Mouse (Mus musculus) thymus, postnatal 0 days (tissue): ENCODE results near the gene Fam131a. TPM values are rescaled to one million over a fixed set of nuclear protein-coding genes. Genes with fewer than 3 reads are reported as not detected.
A peak's percentile ranks its signal among the peaks of the same experiment; 100 is the strongest.

Source experiments
- DNase-seq: peaks from one replicate; pipeline ENCODE4 v3.0.0-alpha.2; 2015; ENCODE audit warnings: low spot score
- polyA plus RNA-seq: library from polyadenylated mRNA; unstranded; fragments of >200 nt; fragmentation: Nextera tagmentation; extraction: Ambion mirVana; gene quantifications from 2 replicates; pipeline ENCODE4 v1.2.1, GENCODE M21; 2015

The Fam131a gene
- polyA plus RNA-seq, 1 experiment from 2014 or later: 2.3 TPM

DNA sequence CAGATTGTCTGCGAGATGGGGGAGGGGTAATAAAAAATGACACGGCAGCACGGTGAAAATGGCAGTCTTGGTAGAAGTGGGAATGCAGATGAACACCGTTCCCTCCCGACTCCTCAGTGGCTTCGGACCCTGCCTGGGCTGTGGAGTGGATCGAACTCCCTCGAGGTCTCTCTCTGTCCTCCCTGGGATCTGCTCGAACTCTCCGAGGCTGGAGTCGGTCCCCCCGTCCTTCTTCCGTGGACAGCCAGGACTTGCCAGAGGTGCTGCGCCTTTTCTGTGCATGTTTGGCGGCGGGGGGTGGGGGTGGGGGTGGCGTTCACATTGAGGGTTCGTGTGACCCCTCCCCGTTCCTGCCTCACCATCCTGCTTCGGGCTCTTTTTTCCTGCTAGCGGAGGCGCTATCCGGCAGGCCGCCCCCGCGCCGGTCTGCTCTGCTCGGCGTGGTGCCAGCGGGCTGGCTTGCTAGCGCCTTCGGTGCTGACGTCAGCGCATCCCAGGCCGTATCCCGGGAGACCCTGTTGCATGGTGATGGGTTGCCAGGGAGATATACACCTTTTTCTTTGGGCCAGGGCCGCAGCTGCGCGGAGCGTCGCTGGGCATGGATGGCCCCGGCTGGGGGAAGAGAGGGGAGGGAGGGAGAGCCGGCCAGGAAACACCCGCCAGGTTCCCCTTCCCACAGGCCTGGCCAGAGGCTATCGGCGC lies 2.7 kb downstream of the Fam131a start:
- no peak for DNase-seq

DNA sequence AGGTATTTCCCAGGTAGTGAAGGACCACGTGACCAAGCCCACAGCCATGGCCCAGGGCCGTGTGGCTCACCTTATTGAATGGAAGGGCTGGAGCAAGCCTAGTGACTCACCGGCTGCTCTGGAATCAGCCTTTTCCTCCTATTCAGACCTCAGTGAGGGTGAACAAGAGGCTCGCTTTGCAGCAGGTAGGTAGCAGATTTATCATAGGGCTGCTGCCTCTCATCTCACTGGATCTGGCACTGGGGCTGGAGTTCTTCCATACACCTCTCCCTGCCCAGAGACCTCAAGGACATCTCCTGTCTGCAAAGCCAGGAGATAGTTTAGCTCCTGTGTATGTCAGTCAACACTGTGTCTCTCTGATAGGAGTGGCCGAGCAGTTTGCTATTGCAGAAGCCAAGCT lies 6.2 kb downstream of the Fam131a start:
- DNase-seq: no peak

DNA sequence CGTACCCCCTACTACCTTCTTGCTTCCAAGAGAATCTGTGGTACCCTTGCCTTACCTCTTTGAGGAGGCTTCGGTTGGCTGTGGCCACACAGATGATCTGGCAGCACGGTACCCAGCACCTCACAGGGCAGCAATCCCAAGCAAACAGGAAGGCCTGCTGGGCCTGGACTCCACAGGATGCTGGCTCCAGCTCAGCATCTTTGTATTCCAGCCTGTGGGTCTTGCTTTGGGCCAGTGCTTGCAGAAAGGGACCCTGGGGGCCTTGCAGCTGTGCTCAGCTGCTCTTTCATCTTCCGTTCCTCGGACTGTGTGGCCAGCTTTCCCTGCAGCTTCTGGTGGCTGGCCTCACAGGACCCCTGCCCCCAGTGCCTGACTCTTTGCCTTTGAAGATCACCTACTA lies 7.0 kb downstream of the Fam131a start:
- no peak for DNase-seq

DNA sequence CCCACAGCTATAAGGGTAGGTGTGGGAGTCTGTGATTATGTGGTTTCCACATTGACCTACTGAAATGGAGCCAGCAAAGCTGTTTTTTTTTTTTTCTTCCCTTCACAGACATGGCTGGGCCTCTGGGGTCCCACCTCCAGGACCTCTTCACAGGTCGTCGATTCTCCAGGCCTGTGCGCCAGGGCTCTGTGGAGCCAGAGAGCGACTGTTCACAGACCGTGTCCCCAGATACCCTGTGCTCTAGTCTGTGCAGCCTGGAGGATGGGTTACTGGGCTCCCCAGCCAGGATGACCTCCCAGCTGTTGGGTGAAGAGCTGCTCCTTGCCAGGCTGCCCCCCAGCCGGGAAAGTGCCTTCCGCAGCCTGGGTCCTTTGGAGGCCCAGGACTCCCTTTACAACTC lies 8.3 kb downstream of the Fam131a start:
- no peak for DNase-seq

DNA sequence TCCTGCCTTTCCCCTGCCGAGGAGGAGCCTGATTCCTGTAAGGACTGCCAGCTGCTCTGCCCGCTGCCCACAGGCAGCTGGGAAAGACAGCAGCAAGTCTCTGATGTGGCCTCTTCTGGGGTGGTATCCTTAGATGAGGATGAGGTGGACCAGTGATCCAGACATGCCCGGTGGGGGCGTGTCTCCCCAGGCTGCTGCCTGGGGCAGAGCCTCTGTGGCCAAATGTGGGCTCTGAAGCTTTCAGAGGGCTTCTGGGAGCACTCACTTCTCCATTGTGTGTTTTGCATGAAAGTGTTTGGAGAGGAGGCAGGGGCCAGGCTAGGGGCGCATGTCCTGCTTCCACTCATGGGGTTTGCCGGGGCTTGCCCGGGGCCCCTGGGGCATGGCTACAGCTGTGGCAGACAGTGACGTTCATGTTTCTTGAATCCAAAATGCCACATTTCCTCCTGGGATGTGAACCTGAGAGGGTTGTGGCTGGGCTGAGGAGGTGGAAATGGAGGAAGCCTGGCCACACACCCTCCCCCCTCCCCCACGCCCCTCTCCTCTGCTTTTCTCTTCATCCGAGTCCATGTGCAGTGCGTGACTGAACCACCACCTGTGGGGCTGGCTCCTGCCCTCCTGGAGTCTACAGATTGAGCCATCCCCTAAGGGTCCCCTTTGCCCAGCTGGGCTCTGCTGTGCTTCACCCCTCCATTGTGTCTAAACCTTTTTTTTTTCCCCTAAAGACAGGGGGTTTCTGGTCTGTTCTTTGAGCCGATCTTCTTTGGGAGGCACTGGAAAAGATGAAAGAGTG lies 8.9 kb downstream of the Fam131a start:
- no peak for DNase-seq

DNA sequence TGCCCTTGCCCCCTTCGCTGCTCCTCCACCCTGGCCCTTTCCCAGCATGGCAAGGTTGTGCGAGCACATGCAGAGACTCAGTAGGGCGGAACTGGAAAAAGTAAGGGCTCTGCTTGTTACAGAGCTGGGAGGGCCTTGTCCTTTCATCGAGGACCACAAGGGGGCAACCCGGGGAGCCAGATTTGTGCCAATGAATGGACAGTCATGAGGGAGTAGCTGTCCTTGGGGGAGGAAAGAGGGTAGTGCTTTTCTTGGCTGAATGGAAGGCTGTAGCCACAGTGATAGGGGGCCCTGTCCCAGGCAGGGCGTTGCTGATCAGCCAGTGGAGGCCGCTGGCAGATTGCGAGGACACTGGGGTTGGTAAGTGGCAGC lies 9.5 kb downstream of the Fam131a start:
- DNase-seq: peak; percentile 49

DNA sequence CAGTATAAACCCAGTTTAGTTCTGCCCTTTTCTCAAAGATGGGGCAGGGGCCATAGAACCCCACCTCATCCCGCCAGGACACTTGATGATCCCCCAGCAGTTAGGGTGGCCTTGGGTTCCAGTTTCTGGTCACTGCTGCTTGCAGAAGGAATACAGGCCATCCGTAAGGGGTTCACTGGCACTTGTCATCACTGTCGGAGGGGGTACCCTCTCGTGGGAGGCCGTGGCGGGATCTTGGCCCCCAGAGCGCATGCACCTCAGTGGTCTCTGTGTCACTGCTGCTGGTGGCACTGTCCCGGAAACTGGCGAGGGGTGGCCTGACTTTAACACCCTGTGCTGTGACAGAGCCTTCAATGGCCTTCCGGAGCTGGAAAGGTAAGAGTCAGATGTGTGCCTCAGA lies 10.0 kb downstream of the Fam131a start:
- no peak for DNase-seq

DNA sequence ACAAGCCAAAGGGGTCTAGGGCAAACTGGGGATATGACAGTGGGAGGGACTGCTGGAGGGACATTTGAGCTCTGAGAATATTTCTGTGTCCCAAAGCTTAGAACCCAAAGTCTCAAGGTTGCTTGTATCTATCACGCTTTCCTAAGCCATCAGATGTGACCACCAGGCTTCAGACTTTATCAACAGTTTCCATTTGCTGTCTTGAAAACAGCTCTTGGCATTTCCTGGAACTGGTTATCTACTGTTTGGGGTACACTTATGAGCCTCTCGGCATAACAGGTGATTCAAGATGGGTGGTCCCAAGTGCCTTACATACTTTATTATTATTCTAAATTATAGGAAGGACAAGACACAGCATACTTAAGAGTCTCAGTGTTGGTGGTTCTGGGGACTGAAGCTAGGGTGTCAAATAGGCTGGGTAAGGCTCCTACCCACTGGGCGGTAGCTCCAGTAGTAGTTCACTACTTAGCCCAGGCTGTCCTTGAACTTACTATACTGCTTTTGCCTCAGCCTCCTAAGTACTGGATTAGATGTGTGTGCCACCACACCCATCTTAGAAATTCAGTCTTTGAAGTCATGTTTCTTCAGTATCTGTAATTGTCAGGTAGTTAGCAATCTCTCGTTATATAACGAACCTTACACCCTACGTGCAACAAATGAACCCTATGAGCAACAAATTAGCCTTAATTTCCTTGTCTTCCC lies 10.8 kb downstream of the Fam131a start:
- DNase-seq: no peak

DNA sequence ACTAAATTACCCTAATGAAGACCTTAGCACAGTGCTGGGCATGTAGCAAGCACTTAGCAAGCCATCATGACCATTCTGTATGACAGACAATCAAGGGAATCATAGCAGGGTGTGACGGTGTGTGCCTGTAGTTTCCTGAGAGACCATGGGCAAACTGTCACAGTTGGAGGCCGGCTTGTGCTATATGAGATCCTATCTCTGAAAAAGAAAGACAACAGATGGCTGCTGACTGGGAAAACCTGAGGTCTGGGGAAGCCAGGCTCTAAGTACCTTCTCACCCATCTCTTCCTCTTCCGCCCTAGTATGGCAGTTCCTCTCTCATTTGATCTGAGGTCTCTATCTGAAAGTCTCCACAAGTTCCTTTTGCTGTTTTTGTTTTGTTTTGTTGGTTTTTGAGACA lies 12.7 kb downstream of the Fam131a start:
- DNase-seq: no peak

DNA sequence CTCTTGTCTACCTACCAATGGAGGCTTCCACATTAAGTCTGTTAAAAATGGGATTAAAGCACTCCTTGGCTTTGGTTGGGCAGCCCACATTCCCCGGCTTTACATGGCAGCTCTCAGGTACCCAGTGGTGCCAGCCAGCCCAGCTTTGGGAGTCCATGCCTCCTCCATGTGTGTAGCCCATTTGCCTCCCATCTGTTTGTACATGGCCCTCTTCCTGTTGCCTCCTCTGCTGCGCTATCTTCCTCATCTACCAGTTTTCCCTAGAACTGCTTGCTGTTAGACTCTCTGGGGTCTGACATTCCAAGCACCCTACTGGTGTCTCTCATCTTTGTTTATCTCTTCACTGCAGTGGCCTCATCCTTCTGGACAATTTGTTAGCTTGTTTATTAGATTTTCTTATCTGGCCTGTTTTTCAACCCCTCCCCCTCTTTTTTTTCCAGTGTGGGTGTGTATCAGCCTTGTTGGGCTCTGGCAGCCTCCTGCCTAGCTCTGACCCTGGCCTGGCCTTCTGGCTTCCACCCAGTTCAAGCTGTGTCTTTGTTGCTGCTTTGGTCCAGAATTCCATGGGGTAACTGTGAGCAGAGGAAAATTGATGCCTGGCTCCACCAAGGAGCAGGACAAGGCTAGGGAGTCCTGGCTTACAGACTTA lies 13.5 kb downstream of the Fam131a start:
- DNase-seq: no peak

DNA sequence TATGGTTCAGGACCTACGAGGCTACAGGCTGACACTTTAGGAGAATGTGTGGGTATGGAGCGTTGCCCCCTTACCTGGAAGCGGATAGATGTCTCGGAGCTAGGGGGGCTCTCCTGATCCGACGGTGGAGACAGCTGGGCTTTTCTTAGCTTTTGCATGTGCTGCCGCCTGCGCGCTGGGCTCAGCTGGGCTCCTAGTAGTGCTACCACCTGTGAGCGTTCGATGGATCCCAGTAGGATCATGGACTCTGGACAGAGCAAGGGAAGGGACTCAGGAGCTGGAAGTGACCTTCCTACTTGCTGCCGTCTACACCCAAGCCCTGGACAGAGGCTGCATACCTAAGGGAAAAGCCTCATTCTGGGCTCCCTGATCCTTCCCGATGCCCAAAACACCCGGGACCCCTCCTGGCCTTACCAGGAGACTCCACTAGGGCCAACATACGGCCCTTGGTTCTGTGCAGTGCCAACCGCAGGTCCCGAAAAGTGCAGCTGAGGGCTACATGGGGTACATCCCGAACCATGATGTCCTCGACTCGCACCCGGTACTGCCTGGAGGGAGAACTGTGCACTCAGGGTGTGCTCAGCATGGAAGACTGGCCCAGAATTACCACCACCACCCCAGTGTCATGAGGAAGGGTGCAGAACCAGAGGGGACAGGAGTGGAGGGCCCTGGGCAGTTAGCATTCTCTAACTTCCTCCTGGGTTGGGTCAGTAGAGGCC lies 15.3 kb downstream of the Fam131a start:
- no peak for DNase-seq

DNA sequence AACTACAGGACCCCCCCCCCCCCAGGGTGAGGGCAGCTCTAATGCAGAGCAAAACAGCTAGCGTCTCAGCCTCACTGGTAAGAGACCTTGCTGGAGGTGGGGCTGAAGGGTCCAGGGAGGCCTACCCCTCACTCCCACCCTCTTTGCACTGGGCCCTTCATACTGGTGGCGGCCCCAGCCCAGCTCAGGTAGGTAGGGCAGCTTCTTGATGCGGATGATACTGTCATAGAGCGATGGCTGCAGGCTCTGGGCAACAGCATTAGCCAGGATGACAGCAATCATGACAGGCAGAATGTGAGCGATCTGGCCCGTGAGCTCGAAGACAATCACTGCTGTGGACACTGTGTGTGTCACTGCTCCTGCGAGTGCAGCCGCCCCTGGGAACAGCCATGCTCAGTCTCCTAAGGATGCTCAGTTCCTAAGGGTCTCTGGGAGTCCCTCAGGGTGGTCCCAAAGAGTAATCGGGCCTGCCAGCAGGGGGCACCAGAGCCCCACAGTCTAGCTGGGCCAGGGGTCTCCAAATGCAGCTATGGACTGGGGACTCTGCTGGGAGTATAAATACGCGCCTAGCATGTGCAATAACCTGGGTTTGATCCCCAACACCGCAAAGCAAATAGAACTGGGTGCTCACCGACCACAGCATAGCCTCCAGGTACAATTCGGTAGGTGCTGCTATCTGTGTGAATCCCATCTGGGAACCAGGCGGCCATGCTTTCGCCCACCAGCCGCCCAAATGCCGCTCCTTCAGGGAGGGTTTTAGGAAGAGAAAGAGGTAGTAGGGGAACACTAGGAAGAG lies 16.1 kb downstream of the Fam131a start:
- peak; percentile 57 for DNase-seq

DNA sequence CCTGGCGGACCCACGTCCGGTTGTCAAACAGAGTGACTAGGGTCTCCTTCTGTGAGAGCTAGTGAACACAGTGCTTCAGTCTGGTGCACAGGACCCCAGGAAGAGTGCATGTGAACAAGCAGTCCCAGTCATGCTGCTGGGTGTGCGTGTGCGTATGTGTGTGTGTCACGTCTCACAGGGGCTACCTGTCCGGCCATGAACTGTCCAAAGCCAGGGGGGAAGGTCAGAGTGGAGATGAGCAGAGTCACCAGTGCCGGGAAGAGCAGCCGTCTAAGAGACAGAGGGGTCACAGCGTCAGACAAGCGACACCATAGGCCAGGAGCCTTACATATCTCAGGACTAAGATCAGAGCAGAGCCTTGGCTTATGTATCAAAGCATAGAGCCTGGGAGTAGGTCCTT lies 17.3 kb downstream of the Fam131a start:
- DNase-seq: no peak

DNA sequence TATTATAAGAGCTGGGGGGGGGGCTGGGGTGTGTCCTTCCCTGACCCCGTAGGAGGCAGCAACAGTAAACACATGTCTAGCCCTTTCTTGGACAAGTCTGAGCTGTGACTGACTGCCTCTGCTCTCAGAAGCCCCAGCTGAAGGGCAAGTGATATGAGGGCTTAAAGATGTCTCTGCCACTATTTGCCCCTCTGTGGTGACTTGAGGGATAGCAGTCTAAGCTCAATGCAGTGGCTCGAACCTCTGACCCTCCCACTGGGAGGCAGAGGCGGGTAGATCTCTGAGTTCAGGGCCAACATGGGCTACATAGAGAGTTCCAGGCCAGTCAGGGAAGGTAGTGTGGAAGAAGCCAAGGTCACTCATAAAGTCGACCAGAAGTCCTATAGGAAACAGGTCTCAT lies 17.8 kb downstream of the Fam131a start:
- DNase-seq: no peak

DNA sequence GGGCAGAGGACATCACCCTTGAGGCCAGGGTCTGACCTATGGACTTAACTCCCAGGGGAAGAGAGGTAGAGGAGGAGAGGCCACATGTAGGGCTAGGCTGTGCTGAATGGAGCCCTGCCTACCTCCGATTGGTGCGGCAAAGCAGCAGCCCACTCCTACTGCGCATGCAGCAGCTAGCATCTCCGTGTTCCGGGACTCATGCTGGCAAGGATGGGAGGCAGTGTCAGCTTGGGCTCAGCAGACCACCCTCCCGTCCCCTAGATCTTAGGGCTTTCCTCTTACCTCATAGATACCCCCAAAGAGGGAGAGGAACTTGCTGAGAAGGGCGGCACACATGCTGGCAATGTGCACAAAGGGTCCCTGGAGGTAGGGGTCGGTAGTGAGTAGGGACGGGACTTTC lies 19.1 kb downstream of the Fam131a start:
- DNase-seq: no peak

DNA sequence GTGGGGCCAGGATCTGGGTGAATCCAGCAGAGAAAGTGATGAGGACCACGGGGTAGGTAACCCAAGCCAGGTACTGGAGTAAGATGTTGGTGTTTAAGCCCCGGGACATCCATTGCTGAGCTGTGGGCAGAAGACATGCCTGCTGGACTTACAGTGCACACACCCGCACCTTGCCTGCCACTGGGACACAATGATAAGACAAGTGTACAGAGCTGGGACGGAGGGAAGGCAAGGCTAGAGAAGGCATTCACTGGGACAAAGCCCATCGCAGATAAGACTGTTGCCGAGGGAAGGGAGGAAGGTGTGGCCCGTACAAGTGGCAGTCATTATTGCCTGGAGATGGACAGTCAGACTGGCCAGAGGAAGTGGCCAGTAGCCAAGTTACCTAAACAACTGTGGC lies 19.8 kb downstream of the Fam131a start:
- DNase-seq: no peak

DNA sequence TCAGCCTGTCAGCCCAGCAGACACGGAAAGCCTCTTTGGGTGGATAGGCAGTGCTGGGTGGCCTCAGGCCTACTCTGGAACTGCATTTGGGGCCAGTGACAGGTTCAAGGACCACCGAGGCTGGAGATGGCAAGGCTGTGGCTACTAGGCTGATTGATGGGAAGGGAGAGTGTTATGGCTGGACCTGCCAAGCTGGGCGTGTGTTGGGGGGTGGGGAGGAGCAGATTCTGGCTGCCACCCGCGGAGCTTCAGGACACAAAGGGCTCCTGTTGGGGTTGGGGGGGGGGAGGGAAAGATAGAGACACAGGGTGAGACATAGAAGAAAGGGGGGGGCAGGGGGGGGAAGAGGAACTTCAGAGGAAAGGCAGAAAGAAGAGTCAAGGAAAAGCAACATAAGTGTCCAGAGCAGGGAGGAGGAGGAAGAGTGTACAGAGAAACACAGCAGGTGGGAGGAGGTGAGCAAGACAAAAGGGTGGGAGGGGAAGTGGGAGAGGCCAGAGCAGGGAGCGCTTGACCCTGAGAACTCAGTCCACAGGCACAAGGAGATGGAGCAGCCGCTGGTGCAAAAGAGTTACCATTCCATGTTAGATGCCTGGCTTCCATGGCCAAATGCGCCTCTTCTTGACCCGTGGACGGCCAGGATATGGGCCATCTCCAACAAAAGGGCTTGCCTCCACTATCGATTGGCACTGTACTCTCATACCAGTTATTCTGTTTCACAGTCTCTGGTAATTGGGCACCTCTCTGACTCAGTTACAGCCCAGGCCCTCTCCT lies 21.5 kb downstream of the Fam131a start:
- no peak for DNase-seq

DNA sequence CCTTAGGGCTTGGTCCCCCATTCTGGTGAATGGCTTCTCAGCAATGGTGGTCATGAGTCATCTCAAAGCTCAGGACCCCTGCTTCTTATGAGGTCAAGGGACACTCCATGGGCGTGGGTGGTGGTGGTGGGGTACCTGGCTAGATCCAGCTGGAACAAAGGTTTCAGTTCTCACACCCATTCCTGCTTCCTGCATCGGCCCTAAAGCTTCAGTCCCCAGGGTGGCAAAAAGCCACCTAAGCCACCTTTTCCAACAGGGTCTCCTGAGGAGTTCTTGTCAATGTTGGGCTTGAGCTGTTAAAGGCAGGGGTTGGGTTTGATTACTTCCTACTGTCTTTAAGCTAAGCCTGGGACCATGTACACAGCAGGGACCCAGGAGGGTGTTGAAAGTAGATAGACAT lies 22.1 kb downstream of the Fam131a start:
- DNase-seq: no peak

DNA sequence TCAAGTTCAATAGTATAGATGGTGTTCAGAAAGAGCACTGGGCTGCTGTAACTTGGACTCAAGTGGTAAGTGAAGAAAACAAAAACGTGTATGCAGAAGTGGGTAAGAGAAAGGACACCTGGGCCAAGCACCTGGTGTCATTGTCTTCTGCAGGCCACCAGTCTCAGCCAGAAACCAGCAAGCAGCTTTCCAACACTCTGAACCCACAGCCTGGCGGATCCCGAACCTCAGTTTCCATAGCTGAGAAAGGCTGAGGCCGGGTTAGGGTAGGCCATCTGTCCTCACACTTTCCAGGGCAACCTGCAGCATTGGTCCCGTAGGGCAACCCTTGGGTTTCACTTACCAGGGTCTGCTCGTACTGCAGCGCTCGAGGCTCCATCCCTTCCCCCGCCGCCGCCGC lies 22.5 kb downstream of the Fam131a start:
- no peak for DNase-seq
